Mouse (Mus musculus): Measurements from ENCODE around the gene Plekhj1. TPM values are rescaled to one million over a fixed set of nuclear protein-coding genes. Genes with fewer than 3 reads are reported as not detected.

Plekhj1 gene
- polyA plus RNA-seq, 1 experiment from 2014 or later, result 128 TPM

DNA sequence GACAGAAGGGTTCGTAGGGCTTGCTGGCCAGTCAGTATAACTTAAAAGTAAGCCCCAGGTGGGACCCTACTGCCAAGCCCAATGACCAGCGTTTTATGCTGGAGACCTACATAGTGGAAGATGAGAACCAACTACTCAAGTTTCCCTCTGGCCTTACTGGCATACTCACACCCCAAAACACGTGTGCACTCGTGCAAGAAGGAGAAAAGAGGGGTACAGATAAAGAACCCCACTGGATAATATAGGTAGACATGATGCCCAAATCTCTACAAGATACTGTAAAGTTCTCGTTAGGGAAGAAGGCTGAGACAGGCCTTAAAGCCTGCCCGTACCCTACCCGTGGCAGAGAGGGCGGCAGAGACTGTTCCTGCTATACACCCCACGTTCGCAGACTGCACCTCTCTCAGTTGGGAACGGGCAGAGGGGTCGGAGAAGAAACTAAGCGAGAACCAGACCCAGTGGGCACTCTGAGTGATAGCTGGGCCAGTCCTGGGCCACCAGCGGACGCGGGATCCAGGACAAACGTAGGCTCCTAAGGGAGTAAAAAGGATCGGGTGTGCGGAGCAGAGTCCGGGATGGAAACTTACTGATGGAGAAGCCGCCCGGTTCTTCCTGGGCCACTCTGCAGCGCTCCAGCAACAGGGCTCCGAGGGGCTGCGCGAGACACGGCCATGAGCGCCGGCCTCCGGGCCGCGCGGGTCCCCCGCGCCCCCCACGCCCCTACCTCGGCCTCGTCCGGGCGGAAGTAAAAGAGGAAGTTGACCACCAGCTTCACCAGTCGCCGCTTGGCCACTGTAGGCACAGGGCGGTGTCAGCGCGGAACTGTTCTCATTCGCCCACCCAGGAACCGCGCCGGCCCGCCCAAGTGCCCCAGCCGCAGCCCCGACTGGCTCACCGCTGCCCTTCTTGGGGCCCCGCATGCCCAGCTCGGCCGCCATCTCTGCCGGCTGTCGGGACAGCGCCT is 958 bp downstream of the Plekhj1 start:
- peak; percentile 79 for ATAC-seq (ENCODE audit: low FRiP score)
- Histone ChIP-seq H3K27ac (peak overlapping the region; percentile 97), H3K9ac (peak overlapping the region; percentile 94), H3K4me1 (replicated peaks) (peaks cover 44% of the 10 kb centered on the region), H3K4me3 (peak overlapping the region; percentile 92), H3K9me3 (no peaks in the 10 kb centered on the region), H3K36me3 (peaks cover 57% of the 10 kb centered on the region), H3K4me2 (peak overlapping the region; percentile 93), H3K27me3 (no peaks in the 10 kb centered on the region)
- 4% methylated on average over 58 of the region's 59 CpGs for WGBS

DNA sequence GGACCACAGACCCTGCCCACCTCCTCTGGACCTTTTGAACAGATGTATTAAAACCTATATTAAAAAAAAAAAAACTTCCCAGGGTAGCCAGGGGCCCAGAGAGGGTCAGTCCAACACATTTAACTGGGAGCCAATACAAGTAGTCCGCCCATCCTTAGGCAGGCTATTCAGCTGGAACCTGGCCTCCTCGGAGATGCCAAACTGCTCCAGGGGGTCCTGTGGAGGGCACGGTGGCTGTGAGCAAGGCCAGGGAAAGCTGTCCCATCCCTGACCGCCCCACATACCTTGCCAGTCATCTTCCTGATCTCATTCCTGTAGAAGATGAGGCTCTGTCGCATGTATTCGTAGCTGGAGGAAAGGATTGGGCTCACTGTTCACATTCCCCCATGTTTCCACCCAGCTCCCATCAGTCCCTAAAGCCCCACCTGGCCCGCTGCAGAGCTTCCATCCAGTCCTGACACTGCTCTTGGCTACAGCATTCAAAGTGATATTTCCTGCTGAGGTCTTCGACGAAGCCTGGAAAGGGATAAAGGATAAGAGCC is 2.0 kb downstream of the Plekhj1 start:
- whole genome bisulfite sequencing, result 87% methylated on average over 9 of the region's 9 CpGs
- no peak overlapping the region for H3K27ac ChIP-seq
- H3K9ac ChIP-seq, result peak overlapping the region; percentile 94
- H3K4me1 ChIP-seq (replicated peaks), result peaks cover 44% of the 10 kb centered on the region
- H3K9me3 ChIP-seq, result no peaks in the 10 kb centered on the region
- peak overlapping the region; percentile 92 for H3K4me3 ChIP-seq
- H3K27me3 ChIP-seq, result no peaks in the 10 kb centered on the region
- H3K36me3 ChIP-seq, result peaks cover 57% of the 10 kb centered on the region
- no peak for ATAC-seq (ENCODE audit: low FRiP score)
- H3K4me2 ChIP-seq, result peak overlapping the region; percentile 93

DNA sequence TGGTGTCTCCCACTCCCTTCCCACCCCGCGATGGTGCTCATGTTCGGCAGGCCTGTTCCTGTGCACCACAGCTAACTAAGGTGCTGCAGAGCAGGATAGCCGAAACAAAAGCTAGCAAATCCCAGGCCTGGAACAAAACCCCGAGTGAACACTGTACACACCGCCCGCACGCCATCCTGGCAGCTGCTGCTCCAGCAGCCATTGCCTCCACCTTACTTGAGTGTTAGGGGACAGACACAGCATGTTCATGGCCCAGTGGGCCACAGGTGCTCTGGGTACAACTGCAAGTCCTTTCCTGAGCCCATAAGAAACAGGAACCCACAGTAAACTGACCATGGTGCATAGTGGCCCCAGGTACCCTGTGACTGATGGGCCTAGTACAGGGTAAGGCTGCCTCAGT is 3.7 kb downstream of the Plekhj1 start:
- Histone ChIP-seq H3K27me3 (no peaks in the 10 kb centered on the region), H3K4me2 (no peak overlapping the region), H3K27ac (0 out of 2 replicates have a peak overlapping the region, but pooled peaks have one; percentile 18), H3K9ac (no peak overlapping the region), H3K4me3 (no peak overlapping the region), H3K36me3 (peaks cover 68% of the 10 kb centered on the region), H3K9me3 (no peaks in the 10 kb centered on the region), H3K4me1 (replicated peaks) (peaks cover 33% of the 10 kb centered on the region)
- ATAC-seq (ENCODE audit: low FRiP score), result no peak
- 88% methylated on average over 8 of the region's 8 CpGs for WGBS

DNA sequence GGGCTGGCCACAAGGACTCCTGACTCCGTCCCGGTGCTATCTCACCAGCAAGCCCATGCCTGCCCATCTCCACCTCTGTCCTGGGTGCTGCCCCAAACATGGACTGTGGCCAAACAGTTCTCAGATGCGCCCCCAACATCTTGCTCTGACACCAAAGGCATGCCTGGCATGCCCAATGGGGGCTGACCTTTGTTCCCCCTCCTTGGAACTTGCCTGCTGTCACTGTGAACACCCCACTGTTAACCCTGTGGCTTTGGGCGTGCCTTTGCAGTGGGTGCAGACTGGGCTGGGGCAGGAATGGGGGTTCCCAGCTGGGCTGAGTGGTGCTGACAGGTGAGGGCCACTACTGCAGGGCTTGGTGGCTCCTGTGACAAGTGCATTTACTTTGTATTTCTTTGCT is 4.6 kb downstream of the Plekhj1 start:
- Histone ChIP-seq H3K9me3 (no peaks in the 10 kb centered on the region), H3K9ac (no peak overlapping the region), H3K4me2 (no peak overlapping the region), H3K4me1 (replicated peaks) (peaks cover 26% of the 10 kb centered on the region), H3K27me3 (no peaks in the 10 kb centered on the region), H3K27ac (peak overlapping the region; percentile 18; the same call in 1 of the 2 replicates), H3K4me3 (no peak overlapping the region), H3K36me3 (peaks cover 77% of the 10 kb centered on the region)
- ATAC-seq (ENCODE audit: low FRiP score), result no peak
- 92% methylated on average over 4 of the region's 4 CpGs for WGBS

DNA sequence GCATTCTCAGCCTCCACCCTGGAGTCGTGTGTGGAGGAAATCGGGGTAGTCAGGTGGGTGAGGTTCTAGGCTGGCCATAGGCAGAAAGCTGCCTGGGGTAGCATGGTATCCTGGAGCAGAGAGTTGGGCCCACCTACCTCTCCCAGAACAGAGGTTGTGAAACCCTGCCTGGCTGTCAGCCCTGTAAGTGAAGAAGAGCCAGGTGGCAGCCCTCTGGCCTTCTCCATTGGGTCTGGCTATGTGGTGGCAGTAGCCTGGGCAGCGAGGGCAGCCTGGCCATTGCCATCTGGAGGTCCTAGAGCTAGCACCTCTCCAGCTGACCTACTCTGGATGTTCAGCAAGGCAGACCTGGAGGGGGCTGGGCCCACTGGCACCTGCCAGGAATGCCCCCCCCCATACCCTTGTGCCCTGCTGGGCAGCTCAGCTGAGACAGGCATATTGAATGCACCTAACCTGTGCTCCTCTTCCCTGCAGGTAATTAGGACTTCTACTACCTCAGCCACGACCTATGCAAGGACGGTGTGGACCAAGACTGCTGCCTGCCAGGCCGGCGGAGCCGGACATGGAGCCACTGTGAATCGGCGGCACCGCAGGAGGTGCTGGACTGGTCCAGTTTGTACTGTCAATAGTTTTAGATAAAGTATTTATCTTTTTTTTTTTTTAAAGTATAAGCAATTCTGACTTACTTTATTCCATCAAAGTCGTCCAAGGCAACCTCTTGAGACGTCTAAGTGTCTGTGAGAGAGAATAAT is 5.2 kb downstream of the Plekhj1 start:
- Histone ChIP-seq H3K9me3 (no peaks in the 10 kb centered on the region), H3K4me2 (no peak overlapping the region), H3K4me1 (replicated peaks) (peaks cover 26% of the 10 kb centered on the region), H3K9ac (no peak overlapping the region), H3K36me3 (peaks cover 83% of the 10 kb centered on the region), H3K4me3 (no peak overlapping the region), H3K27me3 (no peaks in the 10 kb centered on the region), H3K27ac (no peak overlapping the region; the same call in 1 of the 2 replicates)
- 92% methylated on average over 13 of the region's 13 CpGs for WGBS
- no peak for ATAC-seq (ENCODE audit: low FRiP score)

DNA sequence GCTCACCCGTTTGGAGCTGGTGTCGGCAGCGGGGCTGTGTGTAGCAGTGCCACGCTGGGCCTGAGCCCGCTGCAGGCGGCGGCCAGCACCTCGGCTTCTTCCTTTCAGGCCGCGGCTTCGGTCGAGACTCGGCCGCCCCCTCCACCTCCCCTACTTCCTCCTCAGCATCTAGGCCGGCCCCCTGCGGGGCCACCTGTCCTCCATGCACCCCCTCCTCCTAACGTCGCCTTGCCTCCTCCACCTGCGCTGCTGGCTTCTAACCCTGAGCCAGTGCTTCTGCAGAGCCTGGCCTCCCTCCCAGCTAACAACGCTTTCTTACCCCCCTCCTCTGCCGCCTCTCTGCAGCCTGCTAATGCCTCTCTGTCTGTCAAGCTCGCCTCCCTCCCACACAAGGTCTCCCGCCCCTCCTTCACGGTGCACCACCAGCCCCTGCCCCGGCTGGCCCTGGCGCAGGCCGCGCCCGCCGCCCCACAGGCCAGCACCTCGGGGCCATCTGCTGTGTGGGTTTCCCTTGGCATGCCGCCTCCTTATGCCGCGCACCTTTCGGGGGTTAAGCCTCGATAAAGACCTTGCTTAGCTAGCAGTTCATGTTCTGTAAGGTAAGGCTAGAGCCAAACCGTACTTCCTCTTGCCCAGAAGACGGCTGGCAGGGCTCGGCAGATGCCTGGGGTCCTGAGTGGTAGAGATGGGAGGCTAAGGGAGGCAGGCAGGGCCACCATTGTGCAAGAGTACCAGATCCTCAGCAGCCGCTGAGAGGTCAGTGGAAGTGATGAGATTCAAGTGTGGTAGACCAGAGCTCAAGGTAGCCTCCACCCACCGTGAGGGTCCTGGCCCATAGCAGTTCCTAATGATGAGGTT is 6.0 kb downstream of the Plekhj1 start:
- Histone ChIP-seq H3K9ac (no peak overlapping the region), H3K27me3 (no peaks in the 10 kb centered on the region), H3K4me2 (no peak overlapping the region), H3K4me1 (replicated peaks) (peaks cover 25% of the 10 kb centered on the region), H3K36me3 (peaks cover 91% of the 10 kb centered on the region), H3K9me3 (no peaks in the 10 kb centered on the region), H3K4me3 (no peak overlapping the region), H3K27ac (no peak overlapping the region; the same call in 1 of the 2 replicates)
- no peak for ATAC-seq (ENCODE audit: low FRiP score)
- WGBS, result 70% methylated on average over 41 of the region's 41 CpGs

DNA sequence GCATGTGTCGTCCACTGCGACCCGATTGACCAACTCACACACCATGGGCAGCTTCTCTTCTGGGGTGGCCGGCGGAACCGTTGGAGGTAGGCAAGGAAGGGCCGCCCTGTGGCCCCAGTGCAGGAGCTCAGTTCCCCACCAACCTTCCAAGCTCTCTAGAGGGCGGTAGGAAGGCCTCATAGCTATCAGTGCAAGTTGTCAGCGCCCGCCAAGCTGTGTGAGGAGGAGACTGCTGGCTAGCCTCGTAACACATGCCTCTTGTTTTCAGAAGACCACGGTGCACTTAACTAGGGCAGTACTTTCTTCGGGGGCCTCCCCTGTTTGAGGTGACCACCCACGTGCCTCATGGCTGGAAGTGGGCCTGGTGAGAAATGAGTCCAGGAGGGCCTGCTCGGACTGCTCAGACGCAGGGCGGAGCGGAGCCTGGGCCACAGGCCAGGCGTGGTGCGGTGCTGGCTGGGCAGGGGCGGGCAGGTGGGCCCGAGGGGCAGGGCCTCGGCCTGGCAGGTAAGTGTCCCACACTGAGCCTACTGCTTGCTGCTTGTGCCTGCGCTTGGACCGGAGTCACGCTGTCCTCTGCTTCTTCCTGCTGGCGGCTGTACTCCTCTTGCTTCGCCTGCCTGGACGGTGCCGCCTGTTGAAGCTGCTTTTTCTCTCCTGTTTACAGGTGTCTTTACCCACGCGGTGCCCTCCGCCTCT is 6.8 kb downstream of the Plekhj1 start:
- Histone ChIP-seq H3K4me3 (no peak overlapping the region), H3K27me3 (no peaks in the 10 kb centered on the region), H3K9ac (no peak overlapping the region), H3K4me1 (replicated peaks) (peaks cover 17% of the 10 kb centered on the region), H3K4me2 (no peak overlapping the region), H3K9me3 (no peaks in the 10 kb centered on the region), H3K27ac (no peak overlapping the region), H3K36me3 (peaks cover 98% of the 10 kb centered on the region)
- 88% methylated on average over 33 of the region's 33 CpGs for WGBS
- ATAC-seq (ENCODE audit: low FRiP score), result no peak

DNA sequence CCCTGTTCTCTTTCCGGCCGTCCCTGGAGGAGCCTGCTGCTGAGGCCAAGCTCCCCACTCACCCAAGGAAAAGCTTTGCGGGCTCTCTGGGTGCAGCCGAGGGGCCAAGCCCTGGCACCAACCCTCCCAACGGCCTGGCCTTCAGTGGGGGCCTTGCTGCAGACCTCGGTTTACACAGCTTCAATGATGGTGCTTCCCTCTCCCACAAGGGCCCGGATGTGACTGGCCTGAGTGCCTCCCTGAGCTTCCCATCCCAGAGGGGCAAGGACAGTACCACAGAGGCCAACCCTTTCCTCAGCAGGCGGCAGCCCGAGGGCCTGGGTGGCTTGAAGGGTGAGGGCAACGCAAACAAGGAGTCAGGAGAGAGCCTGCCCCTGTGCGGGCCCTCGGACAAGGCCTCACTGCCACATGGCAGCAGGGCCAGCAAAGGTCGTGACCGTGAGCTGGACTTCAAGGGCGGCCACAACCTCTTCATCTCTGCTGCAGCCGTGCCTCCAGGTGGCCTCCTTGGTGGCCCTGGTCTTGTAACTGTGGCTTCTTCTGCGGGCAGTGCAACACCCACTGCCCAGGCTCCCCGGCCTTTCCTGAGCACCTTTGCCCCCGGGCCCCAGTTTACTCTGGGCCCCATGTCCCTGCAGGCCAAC is 7.5 kb downstream of the Plekhj1 start:
- no peaks in the 10 kb centered on the region for H3K9me3 ChIP-seq
- no peak overlapping the region for H3K4me3 ChIP-seq
- no peaks in the 10 kb centered on the region for H3K27me3 ChIP-seq
- H3K4me1 ChIP-seq (replicated peaks), result peaks cover 10% of the 10 kb centered on the region
- H3K36me3 ChIP-seq, result peaks cover 98% of the 10 kb centered on the region
- ATAC-seq (ENCODE audit: low FRiP score), result no peak
- no peak overlapping the region for H3K4me2 ChIP-seq
- no peak overlapping the region for H3K9ac ChIP-seq
- H3K27ac ChIP-seq, result no peak overlapping the region
- WGBS, result 87% methylated on average over 19 of the region's 19 CpGs

DNA sequence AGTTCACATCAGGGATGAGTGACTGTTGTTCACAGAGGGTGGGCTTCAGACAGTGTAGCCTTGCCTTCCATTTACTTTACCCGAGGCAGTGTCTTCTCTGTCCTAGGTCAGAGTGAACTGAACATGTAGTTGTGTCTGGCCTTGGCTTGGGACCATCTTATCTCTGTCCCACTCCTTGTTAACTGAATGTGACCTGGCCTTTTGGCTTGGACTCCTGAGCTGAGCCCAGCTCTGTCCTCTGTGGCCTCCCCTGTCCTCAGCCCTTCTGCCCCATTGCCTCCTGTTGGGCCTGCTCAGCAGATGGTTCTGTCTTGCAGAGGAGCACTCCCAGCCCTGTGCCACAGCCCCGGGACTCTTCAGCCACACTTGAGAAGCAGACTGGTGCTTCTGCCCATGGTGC is 10.9 kb downstream of the Plekhj1 start:
- ATAC-seq (ENCODE audit: low FRiP score), result no peak
- Histone ChIP-seq H3K27me3 (no peaks in the 10 kb centered on the region), H3K36me3 (peaks cover 98% of the 10 kb centered on the region), H3K27ac (no peak overlapping the region), H3K9me3 (no peaks in the 10 kb centered on the region), H3K4me1 (replicated peaks) (no peaks in the 10 kb centered on the region), H3K4me3 (no peak overlapping the region), H3K4me2 (no peak overlapping the region), H3K9ac (no peak overlapping the region)
- 91% methylated on average over 2 of the region's 2 CpGs for WGBS

DNA sequence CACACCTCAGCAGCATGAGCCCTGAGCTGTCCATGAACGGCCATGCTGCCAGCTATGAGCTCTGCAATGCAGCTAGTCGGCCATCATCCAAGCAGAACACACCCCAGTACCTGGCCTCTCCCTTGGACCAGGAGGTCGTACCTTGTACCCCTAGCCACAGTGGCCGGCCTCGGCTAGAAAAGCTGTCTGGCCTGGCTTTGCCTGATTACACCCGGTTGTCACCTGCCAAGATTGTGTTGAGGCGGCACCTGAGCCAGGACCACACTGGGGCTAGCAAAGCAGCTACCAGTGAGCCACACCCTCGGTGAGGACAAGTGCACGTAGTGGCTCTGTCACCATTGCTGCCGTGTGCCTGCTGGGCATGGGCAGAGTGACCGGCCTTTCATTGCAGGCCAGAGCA is 12.5 kb downstream of the Plekhj1 start:
- Histone ChIP-seq H3K27ac (no peak overlapping the region), H3K4me1 (replicated peaks) (no peaks in the 10 kb centered on the region), H3K36me3 (peaks cover 98% of the 10 kb centered on the region), H3K4me3 (no peak overlapping the region), H3K9me3 (no peaks in the 10 kb centered on the region), H3K4me2 (no peak overlapping the region), H3K9ac (no peak overlapping the region), H3K27me3 (no peaks in the 10 kb centered on the region)
- ATAC-seq (ENCODE audit: low FRiP score), result no peak
- 96% methylated on average over 11 of the region's 11 CpGs for WGBS

DNA sequence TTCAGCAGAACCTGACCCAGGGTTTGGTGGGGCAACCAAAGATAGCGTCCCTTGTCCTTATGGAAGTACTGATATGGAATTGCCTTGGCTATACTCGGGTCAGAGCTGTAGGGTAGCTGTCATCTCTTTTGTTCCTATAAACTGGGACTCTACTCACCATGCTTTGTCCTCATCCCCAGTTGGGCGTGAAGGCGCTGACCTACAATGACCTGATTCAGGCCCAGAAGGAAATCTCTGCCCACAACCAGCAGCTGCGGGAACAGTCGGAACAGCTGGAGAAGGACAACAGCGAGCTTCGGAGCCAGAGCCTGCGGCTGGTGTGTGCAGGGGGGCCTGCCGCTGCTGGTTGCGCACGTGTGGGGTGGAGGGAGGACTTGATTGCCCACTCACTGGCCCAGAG is 13.6 kb downstream of the Plekhj1 start:
- 56% methylated on average over 12 of the region's 12 CpGs for WGBS
- H3K27ac ChIP-seq, result no peak overlapping the region
- no peaks in the 10 kb centered on the region for H3K9me3 ChIP-seq

More for the DNA sequence above, 13.6 kb downstream of the Plekhj1 start:
- Histone ChIP-seq H3K4me1 (replicated peaks) (no peaks in the 10 kb centered on the region), H3K36me3 (peaks cover 98% of the 10 kb centered on the region), H3K27me3 (no peaks in the 10 kb centered on the region), H3K4me3 (no peak overlapping the region), H3K4me2 (no peak overlapping the region), H3K9ac (no peak overlapping the region)
- no peak for ATAC-seq (ENCODE audit: low FRiP score)
